Mouse (Mus musculus): ENCODE results near the gene Abcc4. TPM values are rescaled to one million over a fixed set of nuclear protein-coding genes. Genes with fewer than 3 reads are reported as not detected.

Gene Abcc4
- total RNA-seq, 1 experiment = 36.5 TPM

DNA sequence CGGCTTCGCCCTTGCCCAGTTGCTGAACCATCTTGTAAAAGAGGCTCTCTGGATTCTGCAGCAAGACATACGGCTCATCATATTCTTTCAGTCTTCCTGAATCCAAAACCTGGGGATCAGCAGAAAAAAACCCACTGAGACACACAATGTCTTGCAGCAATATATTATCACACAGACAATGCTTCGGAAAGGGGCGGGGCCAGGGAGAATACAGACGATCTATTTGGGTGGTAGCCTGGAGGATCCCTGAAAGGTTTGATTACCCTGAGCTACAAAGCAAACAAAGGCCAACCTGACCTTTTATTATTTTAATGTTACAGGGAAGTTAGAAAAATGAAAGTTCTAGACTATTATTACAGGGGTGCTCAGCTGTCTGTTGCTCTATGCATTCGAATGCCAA, 215.5 kb downstream of the Abcc4 start:
- TF ChIP-seq HCFC1 (IDR thresholded peaks at IDR 0.05; ENCODE audit: borderline replicate concordance, insufficient read depth, low read length) = no peak
- TF ChIP-seq ZNF384 (IDR thresholded peaks at IDR 0.05; ENCODE audit: low read depth, low read length) = no peak
- no peak for TF ChIP-seq CHD2 (IDR thresholded peaks at IDR 0.05; ENCODE audit: low read depth, low read length)
- TF ChIP-seq MAFK (IDR thresholded peaks at IDR 0.05; ENCODE audit: insufficient read depth, low read depth, low read length) = no peak
- TF ChIP-seq ZC3H11A (IDR thresholded peaks at IDR 0.05; ENCODE audit: borderline replicate concordance, low read depth, low read length) = no peak
- Histone ChIP-seq H3K27ac (ENCODE audit: insufficient read depth, low read depth, low read length, poor library complexity, severe bottlenecking) (no peak overlapping the region), H3K4me3 (ENCODE audit: insufficient read depth in 1 of 2, low read depth in 1 of 2, low read length in 2 of 2, poor library complexity in 1 of 2, severe bottlenecking in 1 of 2) (no peak overlapping the region)

DNA sequence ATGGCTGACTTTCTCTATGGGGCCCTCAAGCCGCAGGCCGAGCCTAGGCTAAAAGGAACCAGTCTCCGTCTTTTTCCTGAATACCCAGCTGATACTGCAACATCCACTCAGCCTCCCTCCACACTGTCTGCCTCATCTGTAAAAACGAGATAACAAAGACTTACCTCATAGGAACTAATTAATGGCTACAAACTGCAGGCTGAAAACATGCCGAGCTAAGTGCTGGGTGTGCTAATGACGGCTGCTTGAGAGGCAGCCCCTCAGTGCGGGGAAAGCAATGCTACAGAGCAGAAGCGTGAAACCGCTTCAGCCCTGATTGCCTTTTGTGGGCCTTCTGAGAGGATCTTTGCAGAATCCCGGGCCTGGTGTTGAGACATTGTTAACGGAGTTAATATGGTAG, 219.7 kb downstream of the Abcc4 start:
- Histone ChIP-seq H3K9me3 (ENCODE audit: control insufficient read depth, insufficient read depth, low read depth, low read length) (no peaks in the 10 kb centered on the region), H3K36me3 (ENCODE audit: control insufficient read depth, insufficient read depth, low read length, poor library complexity, severe bottlenecking) (peaks cover 32% of the 10 kb centered on the region), H3K4me1 (ENCODE audit: control insufficient read depth in 2 of 2, insufficient read depth in 2 of 2, low read length in 2 of 2, poor library complexity in 1 of 2) (peaks cover 0 to 1% of the 10 kb centered on the region in 2 experiments; a peak in 1 of 4 replicates), H3K9ac (ENCODE audit: insufficient read depth, low read depth, low read length, poor library complexity, severe bottlenecking) (no peak overlapping the region), H3K4me3 (ENCODE audit: insufficient read depth in 1 of 2, low read depth in 1 of 2, low read length in 2 of 2, poor library complexity in 1 of 2, severe bottlenecking in 1 of 2) (no peak overlapping the region), H3K27ac (ENCODE audit: insufficient read depth, low read depth, low read length, poor library complexity, severe bottlenecking) (no peak overlapping the region)
- in situ Hi-C loops (cut with MboI; ENCODE audit: low sequenced_read_pairs in 2 of 2, unreplicated experiment in 2 of 2) = loop anchor here in 1 of 2 experiments (25.0 kb wide), 1 partner anchor 274 kb away; no protein-coding TSS in a partner anchor
- DNase-seq (ENCODE audit: low read depth, low spot score) = no peak
- no peak for TF ChIP-seq ZC3H11A (IDR thresholded peaks at IDR 0.05; ENCODE audit: borderline replicate concordance, low read depth, low read length)
- no peak for TF ChIP-seq HCFC1 (IDR thresholded peaks at IDR 0.05; ENCODE audit: borderline replicate concordance, insufficient read depth, low read length)
- TF ChIP-seq MAFK (IDR thresholded peaks at IDR 0.05; ENCODE audit: insufficient read depth, low read depth, low read length) = no peak
- TF ChIP-seq CHD2 (IDR thresholded peaks at IDR 0.05; ENCODE audit: low read depth, low read length) = no peak
- TF ChIP-seq ZNF384 (IDR thresholded peaks at IDR 0.05; ENCODE audit: low read depth, low read length) = no peak

More for the DNA sequence above, 215.5 kb downstream of the Abcc4 start:
- peaks cover 36% of the 10 kb centered on the region for H3K36me3 ChIP-seq (ENCODE audit: control insufficient read depth, insufficient read depth, low read length, poor library complexity, severe bottlenecking)
- DNase-seq (ENCODE audit: low read depth, low spot score) = no peak
- H3K9me3 ChIP-seq (ENCODE audit: control insufficient read depth, insufficient read depth, low read depth, low read length) = no peaks in the 10 kb centered on the region
- peaks cover 0 to 1% of the 10 kb centered on the region in 2 experiments; a peak in 1 of 4 replicates for H3K4me1 ChIP-seq (ENCODE audit: control insufficient read depth in 2 of 2, insufficient read depth in 2 of 2, low read length in 2 of 2, poor library complexity in 1 of 2)
- H3K9ac ChIP-seq (ENCODE audit: insufficient read depth, low read depth, low read length, poor library complexity, severe bottlenecking) = no peak overlapping the region
- in situ Hi-C loops (cut with MboI; ENCODE audit: low sequenced_read_pairs in 2 of 2, unreplicated experiment in 2 of 2) = loop anchor here in 1 of 2 experiments (25.0 kb wide), 1 partner anchor 278 kb away; no protein-coding TSS in a partner anchor

DNA sequence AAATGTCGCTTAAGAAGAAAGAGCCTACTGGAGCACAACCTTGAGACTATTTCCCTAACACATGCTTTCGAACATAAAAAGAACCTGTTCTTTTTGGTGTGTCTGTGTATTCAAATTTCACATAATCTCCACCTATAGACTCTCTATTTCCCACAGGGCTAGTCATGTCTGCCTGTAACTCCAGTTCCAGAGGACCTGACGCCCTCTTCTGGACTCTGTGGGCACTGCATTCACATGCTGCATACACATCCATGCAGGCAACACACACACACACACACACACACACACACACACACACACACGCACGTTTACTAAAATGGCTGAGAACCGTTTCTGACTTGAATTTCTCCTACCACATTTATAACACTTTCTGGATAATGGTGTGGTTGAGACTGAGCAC, 220.4 kb downstream of the Abcc4 start:
- TF ChIP-seq CHD2 (IDR thresholded peaks at IDR 0.05; ENCODE audit: low read depth, low read length) (no peak), HCFC1 (IDR thresholded peaks at IDR 0.05; ENCODE audit: borderline replicate concordance, insufficient read depth, low read length) (no peak), ZC3H11A (IDR thresholded peaks at IDR 0.05; ENCODE audit: borderline replicate concordance, low read depth, low read length) (peak; percentile 48; the same call in 1 of the 2 replicates)
- DNase-seq (ENCODE audit: low read depth, low spot score) = no peak
- in situ Hi-C loops (cut with MboI; ENCODE audit: low sequenced_read_pairs in 2 of 2, unreplicated experiment in 2 of 2) = loop anchor here in 1 of 2 experiments (25.0 kb wide), 1 partner anchor 273 kb away; no protein-coding TSS in a partner anchor
- no peak overlapping the region for H3K27ac ChIP-seq (ENCODE audit: insufficient read depth, low read depth, low read length, poor library complexity, severe bottlenecking)
- no peaks in the 10 kb centered on the region for H3K4me1 ChIP-seq (ENCODE audit: control insufficient read depth in 2 of 2, insufficient read depth in 2 of 2, low read length in 2 of 2, poor library complexity in 1 of 2)
- H3K9me3 ChIP-seq (ENCODE audit: control insufficient read depth, insufficient read depth, low read depth, low read length) = no peaks in the 10 kb centered on the region
- peaks cover 32% of the 10 kb centered on the region for H3K36me3 ChIP-seq (ENCODE audit: control insufficient read depth, insufficient read depth, low read length, poor library complexity, severe bottlenecking)
- H3K9ac ChIP-seq (ENCODE audit: insufficient read depth, low read depth, low read length, poor library complexity, severe bottlenecking) = no peak overlapping the region
- no peak overlapping the region for H3K4me3 ChIP-seq (ENCODE audit: insufficient read depth in 1 of 2, low read depth in 1 of 2, low read length in 2 of 2, poor library complexity in 1 of 2, severe bottlenecking in 1 of 2)

DNA sequence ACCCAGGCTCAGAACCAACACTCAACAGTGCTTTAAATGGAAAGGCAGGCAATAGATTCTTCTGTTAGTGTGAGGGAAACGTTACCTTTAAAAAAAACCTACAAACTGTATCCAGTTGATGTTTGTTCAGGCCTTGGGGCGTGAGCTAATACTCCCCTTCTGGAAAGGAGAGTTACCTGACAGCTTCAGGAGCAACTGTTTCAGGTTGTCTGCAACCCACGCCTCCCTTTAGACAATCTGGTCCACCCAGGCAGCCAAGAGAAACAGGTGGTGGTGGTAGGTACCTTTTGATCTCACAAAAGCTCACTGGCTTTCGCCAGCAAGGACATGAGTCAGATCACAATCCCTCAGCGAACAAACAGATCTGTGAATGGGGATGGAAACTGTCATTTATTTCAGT, 223.7 kb downstream of the Abcc4 start:
- DNase-seq (ENCODE audit: low read depth, low spot score) = no peak
- Histone ChIP-seq H3K4me3 (ENCODE audit: insufficient read depth in 1 of 2, low read depth in 1 of 2, low read length in 2 of 2, poor library complexity in 1 of 2, severe bottlenecking in 1 of 2) (no peak overlapping the region), H3K9me3 (ENCODE audit: control insufficient read depth, insufficient read depth, low read depth, low read length) (no peaks in the 10 kb centered on the region), H3K27ac (ENCODE audit: insufficient read depth, low read depth, low read length, poor library complexity, severe bottlenecking) (no peak overlapping the region), H3K36me3 (ENCODE audit: control insufficient read depth, insufficient read depth, low read length, poor library complexity, severe bottlenecking) (peaks cover 20% of the 10 kb centered on the region), H3K4me1 (ENCODE audit: control insufficient read depth in 2 of 2, insufficient read depth in 2 of 2, low read length in 2 of 2, poor library complexity in 1 of 2) (no peaks in the 10 kb centered on the region), H3K9ac (ENCODE audit: insufficient read depth, low read depth, low read length, poor library complexity, severe bottlenecking) (no peak overlapping the region)
- TF ChIP-seq HCFC1 (IDR thresholded peaks at IDR 0.05; ENCODE audit: borderline replicate concordance, insufficient read depth, low read length) = no peak
- no peak for TF ChIP-seq ZC3H11A (IDR thresholded peaks at IDR 0.05; ENCODE audit: borderline replicate concordance, low read depth, low read length)
- no peak for TF ChIP-seq CHD2 (IDR thresholded peaks at IDR 0.05; ENCODE audit: low read depth, low read length)
- no peak for TF ChIP-seq ZNF384 (IDR thresholded peaks at IDR 0.05; ENCODE audit: low read depth, low read length)
- no peak for TF ChIP-seq MAFK (IDR thresholded peaks at IDR 0.05; ENCODE audit: insufficient read depth, low read depth, low read length)
- in situ Hi-C loops (cut with MboI; ENCODE audit: low sequenced_read_pairs in 2 of 2, unreplicated experiment in 2 of 2) = loop anchor here in 1 of 2 experiments (25.0 kb wide), 1 partner anchor 270 kb away; no protein-coding TSS in a partner anchor
